ENCODE assay signal across 33 mouse cellular contexts in the genomic region with DNA sequence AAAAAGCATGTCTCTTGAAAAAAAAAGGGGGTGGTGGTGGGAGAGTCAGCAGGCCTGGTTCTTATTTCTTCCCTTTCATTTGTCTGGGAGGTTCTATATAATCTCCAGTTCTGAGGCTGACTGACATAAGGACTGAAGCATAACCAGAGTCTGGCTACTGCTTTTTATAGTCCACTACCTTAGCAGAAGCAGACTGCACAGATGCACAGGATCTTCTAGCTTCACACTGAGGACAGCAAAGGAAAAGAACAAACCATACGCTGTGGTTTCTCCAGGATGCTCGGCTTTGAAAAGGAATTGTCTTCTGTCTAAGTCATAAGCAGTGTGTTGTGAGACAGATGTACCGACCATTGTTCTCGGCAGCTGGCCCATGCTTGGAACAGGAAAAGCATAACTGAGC. TPM values are rescaled to one million over a fixed set of nuclear protein-coding genes. Genes with fewer than 3 reads are reported as not detected.
A peak's percentile ranks its signal among the peaks of the same experiment; 100 is the strongest.
DNase-seq lines count a peak whose midpoint lies in the region; ATAC-seq and TF ChIP-seq lines count a peak whose summit lies in the region.
"Had no signal": no experiment of that assay in that cellular context is flagged by ENCODE, and none has a peak within 500 bp of the region (broad histone marks: within the 10 kb centered on the region; RNA-seq: fewer than 3 reads in every experiment).

No protein-coding gene starts in this region.

- TF ChIP-seq POLR2A in cortical plate, adult 2 months (IDR thresholded peaks at IDR 0.05; ENCODE audit: extremely low read depth, insufficient read depth, low read length) = no peak

- H3K4me3 ChIP-seq in intestine, embryonic 14.5 days (ENCODE audit: low read depth, low read length) = no peak overlapping the region
- H3K4me3 ChIP-seq in intestine, embryonic 16.5 days (ENCODE audit: low read length) = no peak overlapping the region
- no peak overlapping the region for H3K4me3 ChIP-seq in cortical plate, adult 2 months (ENCODE audit: insufficient read depth, low read length)
- H3K4me3 ChIP-seq: forebrain, embryonic 10.5 days; forebrain, embryonic 15.5 days; heart, adult 2 months; heart, embryonic 12.5 days; kidney, embryonic 15.5 days; layer of hippocampus, adult 2 months; midbrain, embryonic 13.5 days had no signal

- H3K4me2 ChIP-seq in intestine, embryonic 14.5 days (ENCODE audit: low read length) = no peak overlapping the region
- H3K4me2 ChIP-seq in intestine, embryonic 16.5 days (ENCODE audit: low read depth, low read length) = no peak overlapping the region
- H3K4me2 ChIP-seq: forebrain, embryonic 15.5 days; heart, embryonic 12.5 days; hindbrain, embryonic 14.5 days; kidney, embryonic 15.5 days; midbrain, embryonic 13.5 days had no signal

- peak; percentile 16 for DNase-seq in intestine, embryonic 14.5 days (ENCODE audit: low spot score)
- DNase-seq in left cerebral cortex, postnatal 36 days (ENCODE audit: low spot score in 2 of 2) = peak; percentile 47 to 49
- no peak for DNase-seq in left cerebral cortex, adult 11 months (ENCODE audit: low spot score)
- DNase-seq in right cerebral cortex, postnatal 36 days (ENCODE audit: low spot score in 2 of 2) = peak; percentile 18 to 59
- DNase-seq in thymus, postnatal 10 days (ENCODE audit: low spot score in 2 of 2) = no peak
- DNase-seq: adrenal gland, postnatal 10 days; cerebellum, adult 11-12 months; cerebellum, postnatal 10 days; heart, adult 2 months; kidney, adult 18-20 months; kidney, postnatal 25 days; liver; lung, adult 2 months; lung, postnatal 10 days; thymus, adult 2 months had no signal

- no peaks in the 10 kb centered on the region for H3K27me3 ChIP-seq in intestine, embryonic 14.5 days (replicated peaks; ENCODE audit: control insufficient read depth, insufficient read depth, low read length)
- no peaks in the 10 kb centered on the region for H3K27me3 ChIP-seq in intestine, embryonic 16.5 days (replicated peaks; ENCODE audit: control insufficient read depth, insufficient read depth, low read length)
- H3K27me3 ChIP-seq: forebrain, embryonic 15.5 days; heart, embryonic 12.5 days; midbrain, embryonic 13.5 days had no signal

- no peaks in the 10 kb centered on the region for H3K9me3 ChIP-seq in intestine, embryonic 14.5 days (ENCODE audit: control insufficient read depth, low read length)
- no peaks in the 10 kb centered on the region for H3K9me3 ChIP-seq in intestine, embryonic 16.5 days (ENCODE audit: control insufficient read depth, low read length)
- H3K9me3 ChIP-seq: forebrain, embryonic 10.5 days; forebrain, embryonic 15.5 days; heart, embryonic 12.5 days; kidney, embryonic 15.5 days; midbrain, embryonic 13.5 days had no signal

- H3K27ac ChIP-seq in intestine, embryonic 14.5 days (ENCODE audit: low read depth) = no peak overlapping the region
- H3K27ac ChIP-seq in intestine, embryonic 16.5 days (ENCODE audit: low read length) = no peak overlapping the region
- H3K27ac ChIP-seq in cortical plate, adult 2 months (ENCODE audit: insufficient read depth, low read length) = peak overlapping the region; percentile 10
- H3K27ac ChIP-seq: forebrain, embryonic 10.5 days; forebrain, embryonic 15.5 days; heart, adult 2 months; hindbrain, embryonic 14.5 days; kidney, embryonic 15.5 days; layer of hippocampus, adult 2 months; liver, embryonic 14.5 days; macrophage; midbrain, embryonic 13.5 days; stomach, postnatal 0 days had no signal

- TF ChIP-seq CTCF in cortical plate, adult 2 months (IDR thresholded peaks at IDR 0.05; ENCODE audit: extremely low read depth, insufficient read depth, low read length) = no peak

- H3K9ac ChIP-seq in intestine, embryonic 14.5 days (ENCODE audit: low read length) = no peak overlapping the region
- H3K9ac ChIP-seq in intestine, embryonic 16.5 days (ENCODE audit: low read depth, low read length) = no peak overlapping the region
- H3K9ac ChIP-seq: forebrain, embryonic 15.5 days; heart, embryonic 12.5 days; hindbrain, embryonic 14.5 days; kidney, embryonic 15.5 days; liver, embryonic 14.5 days; midbrain, embryonic 13.5 days had no signal

- no peaks in the 10 kb centered on the region for H3K36me3 ChIP-seq in intestine, embryonic 14.5 days (ENCODE audit: control insufficient read depth, insufficient read depth, low read length)
- no peaks in the 10 kb centered on the region for H3K36me3 ChIP-seq in intestine, embryonic 16.5 days (ENCODE audit: control insufficient read depth, insufficient read depth, low read length)
- H3K36me3 ChIP-seq: forebrain, embryonic 10.5 days; forebrain, embryonic 15.5 days; heart, embryonic 12.5 days; kidney, embryonic 15.5 days; midbrain, embryonic 13.5 days had no signal

- intact Hi-C loops in left cerebral cortex, postnatal 36 days (cut with DNase I) = no loop called here

- no peak for ATAC-seq in intestine, embryonic 14.5 days (replicated peaks; ENCODE audit: low FRiP score, low TSS enrichment, low read depth)
- ATAC-seq in intestine, embryonic 16.5 days = no peak
- ATAC-seq: forebrain, embryonic 15.5 days; midbrain, embryonic 13.5 days; Patski had no signal

- 76% methylated on average over 4 of the region's 4 CpGs for WGBS in intestine, embryonic 14.5 days
- WGBS in intestine, embryonic 16.5 days = 69% methylated on average over 4 of the region's 4 CpGs

- no peaks in the 10 kb centered on the region for H3K4me1 ChIP-seq in intestine, embryonic 14.5 days (replicated peaks; ENCODE audit: control insufficient read depth, insufficient read depth, low read length)
- H3K4me1 ChIP-seq in intestine, embryonic 16.5 days (ENCODE audit: control insufficient read depth, insufficient read depth, low read length) = no peaks in the 10 kb centered on the region
- H3K4me1 ChIP-seq in cortical plate, adult 2 months (ENCODE audit: control insufficient read depth, insufficient read depth, low read length) = peaks cover 2% of the 10 kb centered on the region
- H3K4me1 ChIP-seq: forebrain, embryonic 10.5 days; forebrain, embryonic 15.5 days; midbrain, embryonic 13.5 days had no signal

RNA-seq across cellular contexts. Expression of a gene that starts 19.0 kb away (rescaled TPM):
- 16.5 and 19.0 TPM in 2 replicates for polyA plus RNA-seq in intestine, embryonic 14.5 days (2014; fragmentation: Nextera tagmentation; extraction: Ambion mirVana)
- polyA plus RNA-seq in intestine, embryonic 16.5 days (2015; fragmentation: Nextera tagmentation; extraction: Ambion mirVana) = 6.3 and 6.5 TPM in 2 replicates
- 10 to 100 TPM; 45.1 to 50.9 TPM for total RNA-seq in left cerebral cortex, postnatal 36 days (2021)
- 32.2 and 32.3 TPM in 2 replicates for polyA plus RNA-seq in cortical plate, adult 2 months (2012; rRNA removed)
- total RNA-seq: common myeloid progenitor, adult 5-6 weeks; hematopoietic stem cell, adult 5-6 weeks; megakaryocyte-erythroid progenitor cell, adult 5-6 weeks; monocyte, adult 5-6 weeks; neutrophil, adult 5-6 weeks had no signal
- polyA plus RNA-seq: macrophage had no signal

Comparison
In these comparisons a context has a peak if more than half of its experiments do, and no peak if none do; other contexts are left out.
1. DNase-seq: peak in intestine, embryonic 14.5 days (single experiment), left cerebral cortex, postnatal 36 days (2 of 2) and right cerebral cortex, postnatal 36 days (2 of 2); none in left cerebral cortex, adult 11 months (single experiment) and thymus, postnatal 10 days (0 of 2).